Mouse (Mus musculus): ENCODE data around the gene Phf21b.

DNA sequence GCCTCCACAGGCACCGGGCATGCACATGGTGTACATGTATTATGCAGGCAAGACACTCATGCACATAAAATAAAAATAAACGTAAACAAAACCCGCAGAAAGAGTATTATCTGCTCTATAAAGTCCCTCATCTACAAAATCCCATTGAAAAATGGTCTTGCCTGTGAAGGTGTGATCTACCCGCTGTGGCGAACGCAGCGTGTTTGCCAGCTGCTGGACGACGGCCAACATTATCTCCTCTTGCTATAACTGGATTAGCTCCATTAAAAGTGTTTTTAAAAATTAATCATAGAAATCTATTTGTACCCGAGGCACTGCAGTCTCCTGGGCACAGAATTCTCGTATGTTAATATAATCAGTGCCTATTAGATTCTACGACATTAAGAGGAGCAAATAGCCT is 32.2 kb upstream of the Phf21b start:
- TF ChIP-seq CTCF (conservative IDR thresholded peaks at IDR 0.05; ENCODE audit: low read length) (no peak), POU5F1 (IDR thresholded peaks at IDR 0.05; ENCODE audit: borderline replicate concordance, low read length) (no peak), NANOG (IDR thresholded peaks at IDR 0.05; ENCODE audit: borderline replicate concordance, low read length) (no peak)
